Mouse (Mus musculus) layer of hippocampus, adult 8-10 months (tissue): Measurements from ENCODE around the gene Mmp19. TPM values are rescaled to one million over a fixed set of nuclear protein-coding genes. Genes with fewer than 3 reads are reported as not detected.
"Not testable (repeated sequence)": the region's sequence is repeated elsewhere in the genome, so short reads cannot be mapped to it uniquely, and the experiment has no call there.

Experiments
- DNase-seq, 2 experiments: peaks; one replicate each; pipeline ENCODE4 v3.0.0; 2022; ENCODE audit warnings: low spot score in 2 of 2
- total RNA-seq, 4 experiments: library from RNA; stranded (reverse); gene quantifications; 2 replicates each; pipeline ENCODE4 v1.2.4; 2022

Mmp19 gene
- total RNA-seq, 4 experiments from 2014 or later, result 0.64 to 3.3 (median 1.5) TPM

- no peak for DNase-seq
Observed at GRCm38 (mm10) chr10:128798676-128799075, 8.0 kb downstream of the Mmp19 start.

- DNase-seq, result no peak
Observed at GRCm38 (mm10) chr10:128801981-128802495, 11.3 kb downstream of the Mmp19 start.

- no peak for DNase-seq
Observed at GRCm38 (mm10) chr10:128802956-128803355, 12.2 kb downstream of the Mmp19 start.

GRCm38 (mm10) chr10:128803361-128803760 is 12.7 kb downstream of the Mmp19 start:
- no peak for DNase-seq

GRCm38 (mm10) chr10:128803771-128804270 is 13.1 kb downstream of the Mmp19 start, which contains the start of gene Dnajc14:
Gene Dnajc14 (plus strand): TSS chr10:128804062.
- DNase-seq, result peak; percentile 71 to 77

- peak; percentile 66 to 78 for DNase-seq
Observed at GRCm38 (mm10) chr10:128804271-128805091, 13.8 kb downstream of the Mmp19 start, which contains the start of gene Tmem198b. Gene Tmem198b (minus strand): TSS chr10:128804370.

GRCm38 (mm10) chr10:128805092-128806000 is 14.6 kb downstream of the Mmp19 start:
- peak; percentile 91 to 93 for DNase-seq

- no peak for DNase-seq
Observed at GRCm38 (mm10) chr10:128806086-128806485, 15.4 kb downstream of the Mmp19 start.

GRCm38 (mm10) chr10:128807018-128807417 is 16.3 kb downstream of the Mmp19 start:
- DNase-seq, result no peak

- DNase-seq, result no peak
Observed at GRCm38 (mm10) chr10:128817033-128817432, 26.3 kb downstream of the Mmp19 start, which contains the start of gene Sarnp. Gene Sarnp (plus strand): TSS chr10:128817333.

GRCm38 (mm10) chr10:128820217-128820616 is 29.5 kb downstream of the Mmp19 start:
- DNase-seq, result peak; percentile 42

GRCm38 (mm10) chr10:128821358-128822056 is 30.8 kb downstream of the Mmp19 start, which contains the start of gene Ormdl2:
Gene Ormdl2 (minus strand): TSS chr10:128821645.
- peak; percentile 99 for DNase-seq

- no peak for DNase-seq
Observed at GRCm38 (mm10) chr10:128822135-128822534, 31.4 kb downstream of the Mmp19 start.

GRCm38 (mm10) chr10:128823087-128823486 is 32.4 kb downstream of the Mmp19 start:
- not testable (repeated sequence) for DNase-seq

- no peak for DNase-seq
Observed at GRCm38 (mm10) chr10:128823821-128824220, 33.1 kb downstream of the Mmp19 start.

- no peak for DNase-seq
Observed at GRCm38 (mm10) chr10:128837400-128837799, 46.7 kb downstream of the Mmp19 start.

- DNase-seq, result no peak
Observed at GRCm38 (mm10) chr10:128839434-128839833, 48.7 kb downstream of the Mmp19 start.

- no peak for DNase-seq
Observed at GRCm38 (mm10) chr10:128840612-128841011, 49.9 kb downstream of the Mmp19 start.

GRCm38 (mm10) chr10:128843260-128843659 is 52.5 kb downstream of the Mmp19 start:
- DNase-seq, result no peak

- DNase-seq, result no peak
Observed at GRCm38 (mm10) chr10:128845516-128845915, 54.8 kb downstream of the Mmp19 start.

- no peak for DNase-seq
Observed at GRCm38 (mm10) chr10:128846664-128847063, 56.0 kb downstream of the Mmp19 start.
